Mouse (Mus musculus) spleen, postnatal 10 days (tissue): Measurements from ENCODE around the gene Col6a6.
"Not testable (repeated sequence)": the region's sequence is repeated elsewhere in the genome, so short reads cannot be mapped to it uniquely, and the experiment has no call there.

ENCODE experiments used
- DNase-seq, 2 experiments: peaks; one replicate each; pipeline ENCODE4 v3.0.0; 2021 to 2022; ENCODE audit warnings: low spot score in 2 of 2

The Col6a6 gene

GRCm38 (mm10) chr9:105827791-105828385 lies at the start of gene Col6a6:
Col6a6 (minus strand) TSS chr9:105828160.
- DNase-seq, result no peak

- DNase-seq, result no peak
Observed at GRCm38 (mm10) chr9:105876124-105876523, 48.2 kb upstream of the Col6a6 start.

- DNase-seq, result no peak
Observed at GRCm38 (mm10) chr9:105871643-105872042, 43.7 kb upstream of the Col6a6 start.

GRCm38 (mm10) chr9:105857773-105858172 lies 29.8 kb upstream of the Col6a6 start:
- peak; percentile 17 to 51 for DNase-seq

GRCm38 (mm10) chr9:105852778-105853065 lies 24.8 kb upstream of the Col6a6 start:
- no peak for DNase-seq

- DNase-seq, result no peak
Observed at GRCm38 (mm10) chr9:105852015-105852777, 24.2 kb upstream of the Col6a6 start.

GRCm38 (mm10) chr9:105851011-105851410 lies 23.1 kb upstream of the Col6a6 start:
- no peak for DNase-seq

GRCm38 (mm10) chr9:105848396-105848795 lies 20.4 kb upstream of the Col6a6 start:
- DNase-seq, result no peak

GRCm38 (mm10) chr9:105847261-105847660 lies 19.3 kb upstream of the Col6a6 start:
- no peak for DNase-seq

- DNase-seq, result not testable (repeated sequence)
Observed at GRCm38 (mm10) chr9:105841386-105841785, 13.4 kb upstream of the Col6a6 start.

GRCm38 (mm10) chr9:105839147-105839515 lies 11.2 kb upstream of the Col6a6 start:
- DNase-seq, result no peak

- DNase-seq, result no peak
Observed at GRCm38 (mm10) chr9:105838396-105839146, 10.6 kb upstream of the Col6a6 start.

- no peak for DNase-seq
Observed at GRCm38 (mm10) chr9:105835587-105835986, 7.6 kb upstream of the Col6a6 start.

GRCm38 (mm10) chr9:105834799-105835198 lies 6.8 kb upstream of the Col6a6 start:
- DNase-seq, result no peak

GRCm38 (mm10) chr9:105831291-105831690 lies 3.3 kb upstream of the Col6a6 start:
- peak in 1 of 2 experiments; percentile 35 for DNase-seq

GRCm38 (mm10) chr9:105827076-105827647 lies 798 bp downstream of the Col6a6 start:
- DNase-seq, result no peak

GRCm38 (mm10) chr9:105820711-105821110 lies 7.2 kb downstream of the Col6a6 start:
- DNase-seq, result no peak

GRCm38 (mm10) chr9:105819155-105819709 lies 8.7 kb downstream of the Col6a6 start:
- DNase-seq, result no peak

- DNase-seq, result no peak
Observed at GRCm38 (mm10) chr9:105814436-105814835, 13.5 kb downstream of the Col6a6 start.

GRCm38 (mm10) chr9:105811458-105811857 lies 16.5 kb downstream of the Col6a6 start:
- DNase-seq, result no peak

GRCm38 (mm10) chr9:105808920-105809505 lies 18.9 kb downstream of the Col6a6 start:
- DNase-seq, result no peak

GRCm38 (mm10) chr9:105803416-105803815 lies 24.5 kb downstream of the Col6a6 start:
- peak in 1 of 2 experiments; percentile 23 for DNase-seq
